Mouse (Mus musculus): ENCODE results near the gene Slc35e3.

The Slc35e3 gene

DNA sequence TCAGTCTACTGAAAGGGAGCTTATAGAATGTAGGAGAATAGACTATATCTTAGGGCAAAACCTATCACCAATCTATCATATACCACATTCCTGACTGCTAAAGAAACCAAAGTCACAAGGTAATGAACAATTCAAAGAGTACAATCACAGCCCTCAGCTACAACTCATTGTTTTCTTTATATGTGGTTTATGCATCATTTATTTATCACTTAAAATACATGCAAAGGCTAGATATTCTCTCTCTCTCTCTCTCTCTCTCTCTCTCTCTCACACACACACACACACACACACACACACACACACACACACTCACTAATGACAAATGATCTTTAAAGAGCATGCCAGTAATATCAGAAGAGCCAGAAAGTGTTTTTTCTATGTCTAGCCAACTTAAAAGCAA is 40.4 kb downstream of the Slc35e3 start:
- in situ Hi-C loops (cut with MboI; ENCODE audit: unreplicated experiment in 2 of 2), result loop anchor here (25.0 kb wide), 3 partner anchors 644 to 1506 kb away; partner anchors contain the start of gene Cct2 (in 1 of the 2)

DNA sequence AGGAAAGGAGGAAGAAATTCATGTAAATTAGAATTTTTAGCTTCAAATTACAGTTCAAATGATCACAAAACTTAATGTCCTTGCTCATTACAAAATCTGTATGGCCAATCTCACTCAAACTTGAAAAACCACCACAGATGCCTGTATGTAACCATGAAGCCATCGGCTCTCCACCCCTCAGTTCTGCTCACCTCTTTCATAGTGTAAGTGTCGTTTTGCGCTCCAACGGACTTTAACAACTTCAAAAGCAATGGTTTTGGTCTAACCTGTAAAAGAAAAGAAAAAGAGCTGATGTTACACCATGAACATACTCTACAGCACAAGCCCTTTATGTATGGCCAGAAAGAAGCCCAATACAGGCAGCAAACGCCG is 41.2 kb downstream of the Slc35e3 start:
- in situ Hi-C loops (cut with MboI; ENCODE audit: unreplicated experiment in 2 of 2), result loop anchor here (25.0 kb wide), 3 partner anchors 643 to 1507 kb away; partner anchors contain the start of gene Cct2 (in 1 of the 2)

DNA sequence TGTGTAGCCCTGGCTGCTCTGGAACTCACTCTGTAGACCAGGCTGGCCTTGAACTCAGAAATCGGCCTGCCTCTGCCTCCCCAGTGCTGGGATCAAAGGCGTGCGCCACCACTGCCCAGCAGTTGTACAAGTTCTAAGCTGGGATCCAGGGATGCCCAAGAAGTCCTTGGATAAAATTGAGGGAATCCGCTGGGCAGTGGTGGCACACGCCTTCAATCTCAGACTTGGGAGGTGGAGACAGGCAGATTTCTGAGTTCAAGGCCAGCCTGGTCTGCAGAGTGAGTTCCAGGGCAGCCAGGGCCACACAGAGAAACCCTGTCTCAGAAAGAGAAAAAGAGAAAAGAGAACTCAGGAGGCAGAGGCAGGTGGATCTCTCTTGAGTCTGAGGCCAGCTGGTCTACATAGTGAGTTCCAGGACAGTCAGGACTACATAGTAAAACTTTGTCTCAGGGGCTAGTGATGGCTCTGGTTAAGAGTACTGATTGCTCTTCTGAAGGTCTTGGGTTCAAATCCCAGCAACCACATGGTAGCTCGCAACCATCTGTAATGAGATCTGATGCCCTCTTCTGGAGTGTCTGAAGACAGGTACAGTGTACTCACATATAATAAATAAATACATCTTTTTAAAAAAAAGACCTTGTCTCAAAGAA is 41.7 kb downstream of the Slc35e3 start:
- in situ Hi-C loops (cut with MboI; ENCODE audit: unreplicated experiment in 2 of 2), result loop anchor here (25.0 kb wide), 3 partner anchors 642 to 1508 kb away; partner anchors contain the start of gene Cct2 (in 1 of the 2)

GRCm38 (mm10) chr10:117703506-117703905 is 42.7 kb downstream of the Slc35e3 start:
- in situ Hi-C loops (cut with MboI; ENCODE audit: unreplicated experiment in 2 of 2), result loop anchor here (25.0 kb wide), 3 partner anchors 641 to 1509 kb away; partner anchors contain the start of gene Cct2 (in 1 of the 2)

DNA sequence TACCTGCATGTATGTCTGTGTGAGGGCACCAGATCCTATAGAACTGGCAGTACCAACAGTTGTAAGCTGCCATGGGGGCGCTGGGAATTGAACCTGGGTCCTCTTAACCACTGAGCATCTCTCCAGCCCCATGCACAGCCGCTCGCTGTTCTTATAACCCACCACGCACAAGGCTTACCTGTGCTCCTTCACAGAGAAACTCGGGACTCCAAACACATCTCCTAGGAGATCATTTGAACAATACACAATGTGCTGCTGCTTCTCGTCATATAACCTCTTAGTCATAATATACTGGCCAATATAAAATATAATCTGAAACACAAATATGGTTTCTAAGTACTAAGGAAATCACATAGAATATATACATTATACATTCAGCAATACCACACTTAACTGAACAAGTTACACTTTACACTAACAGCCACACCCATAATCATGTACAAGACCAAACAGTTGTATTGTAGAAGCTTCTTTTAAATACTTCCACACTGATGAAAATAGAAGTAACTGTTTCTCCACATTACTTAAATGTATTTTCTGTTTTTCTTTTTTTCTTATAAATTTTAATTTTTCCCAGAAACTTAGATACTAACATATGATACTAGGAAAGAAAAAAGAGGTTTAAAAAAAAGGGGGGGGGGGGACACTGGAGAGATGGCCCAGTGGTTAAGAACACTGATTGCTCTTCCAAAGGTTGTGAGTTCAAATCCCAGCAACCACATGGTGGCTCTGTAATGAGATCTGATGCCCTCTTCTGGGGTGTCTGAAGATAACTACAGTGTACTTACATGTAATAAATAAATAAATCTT is 43.9 kb downstream of the Slc35e3 start:
- in situ Hi-C loops (cut with MboI; ENCODE audit: unreplicated experiment in 2 of 2), result loop anchor here (25.0 kb wide), 3 partner anchors 640 to 1510 kb away; partner anchors contain the start of gene Cct2 (in 1 of the 2)

DNA sequence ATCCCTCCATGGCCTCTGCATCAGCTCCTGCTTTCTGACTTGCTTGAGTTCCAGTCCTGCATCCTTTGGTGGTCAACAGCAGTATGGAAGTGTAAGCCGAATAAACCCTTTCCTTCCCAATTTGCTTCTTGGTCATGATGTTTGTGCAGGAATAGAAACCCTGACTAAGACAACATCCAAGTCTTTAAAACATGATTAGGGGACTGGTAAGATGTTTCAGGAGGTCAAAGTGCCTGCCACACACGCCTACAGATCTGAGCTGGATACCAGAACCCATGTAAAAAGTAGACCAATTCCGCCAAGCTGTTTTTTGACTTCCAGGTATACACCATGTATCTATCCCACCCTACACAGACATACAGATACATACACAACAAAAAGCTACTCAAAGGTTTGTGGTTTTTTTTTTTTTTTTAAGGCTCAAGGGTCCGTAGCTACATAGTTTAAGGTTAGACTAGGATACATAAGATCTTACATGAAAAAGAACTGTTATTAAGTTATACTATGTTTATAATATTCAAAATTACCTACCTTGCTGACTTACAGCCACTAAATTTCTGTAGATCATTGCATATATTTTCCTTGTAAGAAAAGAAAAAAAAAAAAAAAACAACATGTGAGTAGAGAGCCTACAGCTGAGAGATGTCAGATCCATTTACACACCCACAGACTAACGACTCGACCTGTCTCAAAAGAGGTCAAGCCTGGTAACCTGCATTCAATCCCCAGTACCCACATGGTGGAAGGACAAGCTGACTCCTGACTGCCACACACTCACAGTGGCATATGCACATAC is 44.9 kb downstream of the Slc35e3 start:
- in situ Hi-C loops (cut with MboI; ENCODE audit: unreplicated experiment in 2 of 2), result loop anchor here (25.0 kb wide), 3 partner anchors 639 to 1511 kb away; partner anchors contain the start of gene Cct2 (in 1 of the 2)

GRCm38 (mm10) chr10:117700450-117700849 is 45.7 kb downstream of the Slc35e3 start:
- in situ Hi-C loops (cut with MboI; ENCODE audit: unreplicated experiment in 2 of 2), result loop anchor here (25.0 kb wide), 3 partner anchors 638 to 1512 kb away; partner anchors contain the start of gene Cct2 (in 1 of the 2)

DNA sequence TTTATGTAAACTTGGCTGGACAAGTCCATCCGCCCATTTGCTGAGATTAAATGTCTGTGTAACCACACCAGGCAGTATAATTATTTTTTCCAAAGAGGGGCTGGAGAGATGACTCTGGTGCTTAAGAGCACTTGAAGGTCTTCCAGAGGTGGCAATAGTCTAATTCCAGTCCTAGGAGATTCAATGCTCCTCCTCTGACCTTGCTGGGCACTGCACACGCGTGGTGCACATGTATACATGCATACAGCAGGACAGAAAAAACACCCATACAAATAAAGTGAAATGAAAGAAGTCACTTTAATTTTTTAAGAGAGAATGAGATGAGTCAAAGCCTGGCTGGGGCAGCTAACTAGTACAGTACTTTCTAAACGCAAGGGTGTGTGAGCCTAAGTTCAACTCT is 46.3 kb downstream of the Slc35e3 start:
- in situ Hi-C loops (cut with MboI; ENCODE audit: unreplicated experiment in 2 of 2), result loop anchor here (10.0 to 25.0 kb wide), 4 partner anchors 425 to 1512 kb away; partner anchors contain the start of gene Cct2 (in 1 of the 2)

- in situ Hi-C loops (cut with MboI; ENCODE audit: unreplicated experiment in 2 of 2), result loop anchor here in 1 of 2 experiments (10.0 kb wide), 1 partner anchor 424 kb away; no protein-coding TSS in a partner anchor
Observed at GRCm38 (mm10) chr10:117698313-117699138, 47.6 kb downstream of the Slc35e3 start.

- in situ Hi-C loops (cut with MboI; ENCODE audit: unreplicated experiment in 2 of 2), result loop anchor here in 1 of 2 experiments (10.0 kb wide), 1 partner anchor 423 kb away; no protein-coding TSS in a partner anchor
Observed at GRCm38 (mm10) chr10:117697561-117698115, 48.5 kb downstream of the Slc35e3 start.

DNA sequence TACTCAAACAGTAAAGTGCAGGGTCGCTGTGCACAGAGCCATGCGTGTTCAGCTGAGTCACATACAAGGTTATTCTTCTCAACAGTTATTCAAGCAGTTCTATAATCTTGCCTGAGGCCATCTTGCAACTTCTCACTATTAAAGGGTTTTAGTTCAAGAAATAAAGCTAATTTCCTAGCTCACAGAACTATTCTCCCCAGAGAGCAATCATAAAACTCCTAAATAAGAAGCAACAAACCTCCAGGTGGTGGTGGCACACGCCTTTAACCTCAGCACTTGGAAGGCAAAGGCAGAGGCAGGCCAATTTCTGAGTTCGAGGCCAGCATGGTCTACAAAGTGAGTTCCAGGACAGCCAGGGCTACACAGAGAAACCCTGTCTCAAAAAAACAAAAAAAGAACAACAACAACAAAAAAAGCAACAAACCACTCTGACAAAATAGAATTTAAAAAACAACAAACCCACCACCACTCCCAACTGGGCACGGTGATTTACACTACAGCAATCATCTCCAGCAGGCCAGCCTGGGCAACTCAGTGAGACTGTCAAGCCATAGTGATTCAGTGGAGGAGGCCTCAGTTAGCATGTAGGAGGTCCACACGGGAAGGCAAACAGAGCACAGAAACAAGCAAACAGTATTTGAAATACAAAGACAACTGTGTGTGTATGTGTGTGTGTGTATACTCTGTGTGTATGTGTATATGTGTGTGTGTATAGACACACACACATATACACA is 49.2 kb downstream of the Slc35e3 start:
- in situ Hi-C loops (cut with MboI; ENCODE audit: unreplicated experiment in 2 of 2), result loop anchor here in 1 of 2 experiments (10.0 kb wide), 1 partner anchor 422 kb away; no protein-coding TSS in a partner anchor

DNA sequence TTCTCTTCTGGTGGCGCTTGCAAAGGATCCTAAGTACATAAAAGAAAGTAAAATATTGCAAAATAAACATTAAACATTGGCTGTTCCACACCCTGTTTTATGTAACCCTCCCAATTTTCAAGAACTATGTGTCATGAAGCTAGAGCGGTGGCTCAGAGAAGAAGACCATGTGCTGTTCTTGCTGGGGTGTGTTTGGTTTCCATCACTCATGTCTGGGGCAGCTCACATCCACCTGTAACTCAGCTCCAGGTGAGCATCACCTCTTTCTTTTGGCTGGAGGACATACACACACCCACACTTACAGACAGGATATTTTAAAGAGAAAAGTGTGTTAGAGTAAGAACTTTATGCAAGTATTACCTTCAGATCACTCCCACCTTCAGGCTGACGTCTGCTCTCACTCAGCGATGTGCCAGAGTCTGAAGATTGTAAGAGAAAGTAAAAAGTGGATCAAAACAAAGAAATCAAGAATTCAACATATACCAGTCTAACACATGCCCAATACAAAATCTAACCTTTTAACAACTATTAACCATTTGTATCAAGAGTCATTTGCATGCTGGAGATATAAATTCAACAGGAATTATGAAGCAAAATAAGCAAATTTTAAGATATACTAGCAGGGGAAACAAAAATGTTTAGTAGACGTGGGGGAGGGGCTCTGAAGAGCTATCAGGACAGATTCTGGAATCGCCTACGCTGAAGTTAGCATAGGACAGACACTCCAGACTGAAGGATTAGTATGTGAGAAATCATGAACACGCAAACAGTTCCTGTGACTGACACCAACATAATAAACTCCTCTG is 49.9 kb downstream of the Slc35e3 start:
- in situ Hi-C loops (cut with MboI; ENCODE audit: unreplicated experiment in 2 of 2), result loop anchor here in 1 of 2 experiments (10.0 kb wide), 1 partner anchor 421 kb away; no protein-coding TSS in a partner anchor

- in situ Hi-C loops (cut with MboI; ENCODE audit: unreplicated experiment in 2 of 2), result loop anchor here in 1 of 2 experiments (10.0 kb wide), 1 partner anchor 421 kb away; no protein-coding TSS in a partner anchor
Observed at GRCm38 (mm10) chr10:117695605-117696004, 50.6 kb downstream of the Slc35e3 start.

DNA sequence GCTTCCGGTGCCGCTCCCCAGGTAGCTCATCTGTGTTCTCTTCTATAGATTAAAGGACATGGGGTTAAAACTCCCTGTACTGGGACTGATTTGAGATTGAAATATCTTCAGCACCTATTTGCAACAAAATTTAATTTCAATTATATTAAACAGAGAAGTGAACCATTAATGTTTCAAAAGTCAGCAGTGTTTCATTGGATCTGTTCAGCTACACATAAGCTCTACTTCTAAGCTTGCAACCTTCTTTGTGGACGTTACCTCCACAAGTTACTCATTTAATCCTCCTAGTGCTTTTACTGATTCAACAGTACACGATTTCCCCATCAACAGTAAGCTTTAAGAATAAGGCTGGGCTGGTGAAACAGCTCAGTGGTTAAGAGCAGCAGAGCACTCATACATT is 51.1 kb downstream of the Slc35e3 start:
- in situ Hi-C loops (cut with MboI; ENCODE audit: unreplicated experiment in 2 of 2), result loop anchor here in 1 of 2 experiments (10.0 kb wide), 1 partner anchor 420 kb away; no protein-coding TSS in a partner anchor

DNA sequence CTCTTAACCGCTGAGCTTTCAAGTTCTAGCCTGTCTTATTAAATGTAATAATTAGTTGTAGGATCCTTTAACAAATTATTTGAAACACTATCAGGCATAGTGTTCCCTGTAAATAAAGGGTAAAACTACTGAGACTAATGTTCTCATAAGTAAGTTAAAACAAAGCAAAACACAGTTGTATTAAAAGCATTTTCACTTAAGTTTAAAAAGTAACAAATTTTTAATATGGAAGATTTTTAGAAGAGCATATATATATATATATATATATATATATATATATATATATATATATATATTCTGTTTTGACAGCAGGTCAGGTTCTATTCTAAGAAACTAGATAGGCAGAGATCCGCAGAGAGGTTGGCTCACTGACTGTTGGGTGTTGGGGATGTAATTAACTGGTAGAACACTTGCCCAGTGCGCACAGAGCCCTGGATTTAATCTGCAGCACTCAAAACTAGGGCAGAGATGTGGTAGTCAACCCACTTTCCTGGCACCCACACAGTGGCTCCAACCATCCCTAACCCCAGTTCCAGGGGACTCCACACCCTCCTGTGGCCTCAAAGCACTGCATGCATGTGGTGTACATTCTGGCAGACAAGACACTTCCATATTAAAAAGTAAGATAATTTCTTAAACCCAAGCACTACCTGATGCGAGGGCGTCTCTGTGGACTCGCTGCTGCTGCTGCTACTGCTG is 51.8 kb downstream of the Slc35e3 start:
- in situ Hi-C loops (cut with MboI; ENCODE audit: unreplicated experiment in 2 of 2), result loop anchor here in 1 of 2 experiments (10.0 kb wide), 1 partner anchor 420 kb away; no protein-coding TSS in a partner anchor

- in situ Hi-C loops (cut with MboI; ENCODE audit: unreplicated experiment in 2 of 2), result loop anchor here in 1 of 2 experiments (10.0 kb wide), 1 partner anchor 418 kb away; no protein-coding TSS in a partner anchor
Observed at GRCm38 (mm10) chr10:117692953-117693352, 53.2 kb downstream of the Slc35e3 start.
